Mouse (Mus musculus): Measurements from ENCODE around the gene Pigq. TPM values are rescaled to one million over a fixed set of nuclear protein-coding genes. Genes with fewer than 3 reads are reported as not detected.

The Pigq gene
- polyA plus RNA-seq, 1 experiment: 117 TPM

DNA sequence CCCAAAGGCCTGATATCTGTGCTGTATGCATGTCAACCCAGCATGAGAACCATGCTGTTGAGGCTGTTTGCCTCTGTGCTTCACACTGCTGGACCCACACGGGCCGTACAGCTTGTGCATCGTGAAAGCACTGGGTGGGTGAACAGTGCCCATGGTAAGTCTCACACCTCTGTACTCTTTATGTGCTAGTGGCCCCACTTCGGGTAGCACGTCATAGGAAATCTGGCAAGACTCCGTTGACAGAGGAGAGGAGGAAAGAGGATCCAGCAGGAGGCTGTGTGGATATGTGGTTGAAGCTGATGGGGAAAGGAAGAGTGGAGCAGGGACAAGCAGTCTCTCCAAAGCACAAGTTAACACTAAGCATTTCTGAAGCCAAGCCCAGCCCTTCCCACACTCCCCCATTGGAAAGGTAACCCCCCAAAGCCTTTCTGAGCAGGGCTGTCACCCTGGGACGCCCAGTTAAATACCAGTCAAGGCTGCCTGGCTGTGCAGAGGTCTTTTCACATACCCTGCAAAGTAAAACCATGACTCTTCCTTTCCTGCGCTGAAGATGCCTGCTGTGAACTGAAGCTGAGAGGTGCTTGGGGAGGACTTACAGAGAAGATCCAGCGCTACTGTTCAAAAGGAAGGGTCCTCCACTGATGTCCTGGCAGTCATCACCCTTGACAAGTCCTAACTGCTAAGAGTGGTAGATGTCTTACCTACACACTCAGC is 26.5 kb downstream of the Pigq start:
- DNase-seq (ENCODE audit: low read depth): no peak
- no peak for TF ChIP-seq CTCF (IDR thresholded peaks at IDR 0.05; ENCODE audit: borderline replicate concordance, extremely low read depth, insufficient read depth, insufficient read length)
- no peak for TF ChIP-seq POLR2A (IDR thresholded peaks at IDR 0.05; ENCODE audit: borderline replicate concordance, extremely low read depth, insufficient read depth, insufficient read length, poor library complexity, severe bottlenecking)

GRCm38 (mm10) chr17:25916931-25917647 is 27.6 kb downstream of the Pigq start:
- no peak for TF ChIP-seq CTCF (IDR thresholded peaks at IDR 0.05; ENCODE audit: borderline replicate concordance, extremely low read depth, insufficient read depth, insufficient read length)
- DNase-seq (ENCODE audit: low read depth): no peak

DNA sequence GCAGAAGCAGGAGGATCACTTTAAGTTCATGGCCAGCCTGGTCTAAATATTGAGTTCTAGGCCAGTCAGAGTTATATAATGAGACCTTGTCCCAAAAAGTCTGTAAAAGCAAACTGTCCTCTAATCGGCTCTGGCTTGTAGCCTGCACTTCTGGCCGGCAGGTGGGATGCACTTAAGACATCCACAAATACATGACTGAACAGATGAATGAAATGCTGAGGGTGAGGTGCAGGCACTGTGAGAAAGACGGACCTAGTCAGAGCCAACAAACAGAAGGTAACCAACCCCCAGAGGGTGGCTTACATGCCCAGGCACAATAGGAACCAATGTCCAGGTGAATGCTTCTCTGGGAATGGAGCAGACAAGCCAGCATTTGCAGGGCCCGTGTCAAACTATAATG is 30.4 kb downstream of the Pigq start:
- DNase-seq (ENCODE audit: low read depth): no peak
- TF ChIP-seq POLR2A (IDR thresholded peaks at IDR 0.05; ENCODE audit: borderline replicate concordance, extremely low read depth, insufficient read depth, insufficient read length, poor library complexity, severe bottlenecking): no peak
- no peak for TF ChIP-seq CTCF (IDR thresholded peaks at IDR 0.05; ENCODE audit: borderline replicate concordance, extremely low read depth, insufficient read depth, insufficient read length)

GRCm38 (mm10) chr17:25913877-25914275 is 30.9 kb downstream of the Pigq start:
- no peak for DNase-seq (ENCODE audit: low read depth)

GRCm38 (mm10) chr17:25913186-25913876 is 31.4 kb downstream of the Pigq start:
- no peak for TF ChIP-seq CTCF (IDR thresholded peaks at IDR 0.05; ENCODE audit: borderline replicate concordance, extremely low read depth, insufficient read depth, insufficient read length)
- TF ChIP-seq POLR2A (IDR thresholded peaks at IDR 0.05; ENCODE audit: borderline replicate concordance, extremely low read depth, insufficient read depth, insufficient read length, poor library complexity, severe bottlenecking): no peak
- DNase-seq (ENCODE audit: low read depth): no peak

More at GRCm38 (mm10) chr17:25913877-25914275, 30.9 kb downstream of the Pigq start:
- TF ChIP-seq POLR2A (IDR thresholded peaks at IDR 0.05; ENCODE audit: borderline replicate concordance, extremely low read depth, insufficient read depth, insufficient read length, poor library complexity, severe bottlenecking) (no peak), CTCF (IDR thresholded peaks at IDR 0.05; ENCODE audit: borderline replicate concordance, extremely low read depth, insufficient read depth, insufficient read length) (no peak)

DNA sequence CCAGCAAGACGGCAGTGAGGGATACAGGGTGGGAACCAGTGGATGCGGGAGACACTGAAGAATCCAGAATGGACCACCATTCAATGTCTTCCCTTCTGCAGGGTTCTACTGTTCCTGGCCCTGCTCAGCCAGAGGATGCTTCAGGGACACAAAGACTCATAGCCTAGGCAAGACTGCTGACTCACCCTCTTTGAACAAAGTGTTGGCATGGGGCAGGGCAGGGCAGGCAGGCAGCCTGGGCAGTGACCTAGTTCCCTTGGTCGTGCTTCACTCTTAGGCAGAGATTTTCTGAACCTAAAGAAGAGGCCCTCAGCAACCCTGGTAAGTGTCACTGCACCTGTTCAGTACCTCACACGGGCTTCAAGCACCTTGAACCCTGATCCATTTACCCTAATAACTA is 32.9 kb downstream of the Pigq start:
- DNase-seq (ENCODE audit: low read depth): no peak
- TF ChIP-seq CTCF (IDR thresholded peaks at IDR 0.05; ENCODE audit: borderline replicate concordance, extremely low read depth, insufficient read depth, insufficient read length) (no peak), POLR2A (IDR thresholded peaks at IDR 0.05; ENCODE audit: borderline replicate concordance, extremely low read depth, insufficient read depth, insufficient read length, poor library complexity, severe bottlenecking) (no peak)

DNA sequence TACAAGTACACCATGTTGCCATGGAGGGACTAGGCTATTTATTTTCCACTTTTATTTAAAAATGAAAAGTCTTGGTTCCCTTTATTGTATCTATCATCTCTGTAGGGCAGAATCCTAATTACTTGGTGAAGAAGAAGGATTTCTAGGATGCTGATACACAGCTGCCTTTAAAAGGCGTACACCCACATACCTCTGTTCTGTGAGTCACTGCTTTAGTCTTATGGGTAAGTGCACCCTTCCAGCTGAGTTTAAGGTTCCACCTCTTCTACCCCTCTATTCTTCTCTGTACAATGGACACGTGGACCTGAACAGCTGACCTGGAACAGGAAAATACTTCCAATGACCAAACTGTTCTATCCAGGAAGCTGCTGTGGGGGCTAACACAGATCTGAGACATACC is 37.1 kb downstream of the Pigq start:
- no peak for DNase-seq (ENCODE audit: low read depth)
- TF ChIP-seq CTCF (IDR thresholded peaks at IDR 0.05; ENCODE audit: borderline replicate concordance, extremely low read depth, insufficient read depth, insufficient read length): no peak
- TF ChIP-seq POLR2A (IDR thresholded peaks at IDR 0.05; ENCODE audit: borderline replicate concordance, extremely low read depth, insufficient read depth, insufficient read length, poor library complexity, severe bottlenecking): no peak

- TF ChIP-seq POLR2A (IDR thresholded peaks at IDR 0.05; ENCODE audit: borderline replicate concordance, extremely low read depth, insufficient read depth, insufficient read length, poor library complexity, severe bottlenecking) (no peak), CTCF (IDR thresholded peaks at IDR 0.05; ENCODE audit: borderline replicate concordance, extremely low read depth, insufficient read depth, insufficient read length) (no peak)
- no peak for DNase-seq (ENCODE audit: low read depth)
These were observed 41.7 kb downstream of the Pigq start for GRCm38 (mm10) chr17:25903061-25903460.

GRCm38 (mm10) chr17:25900193-25900592 is 44.5 kb downstream of the Pigq start:
- TF ChIP-seq CTCF (IDR thresholded peaks at IDR 0.05; ENCODE audit: borderline replicate concordance, extremely low read depth, insufficient read depth, insufficient read length) (no peak), POLR2A (IDR thresholded peaks at IDR 0.05; ENCODE audit: borderline replicate concordance, extremely low read depth, insufficient read depth, insufficient read length, poor library complexity, severe bottlenecking) (no peak)
- no peak for DNase-seq (ENCODE audit: low read depth)

DNA sequence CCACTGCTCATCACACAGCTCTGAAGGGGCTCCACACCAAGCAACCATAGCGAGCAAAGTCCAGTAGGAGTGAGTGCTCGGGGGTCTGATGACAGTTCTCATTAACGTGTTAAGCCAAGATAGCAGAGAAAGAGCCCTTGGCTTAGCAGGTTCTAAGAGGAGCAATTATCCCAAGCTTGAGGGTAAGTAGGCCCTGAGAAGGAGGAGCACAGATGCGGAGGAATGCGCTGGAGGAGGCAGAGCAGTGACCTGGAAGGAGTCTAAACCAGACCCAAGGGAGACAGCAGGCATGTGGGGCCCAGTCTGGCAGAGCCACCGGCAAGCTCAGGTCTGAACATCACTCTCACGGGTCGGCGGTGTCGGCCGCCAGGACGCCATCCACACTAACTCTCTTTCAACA is 48.8 kb downstream of the Pigq start:
- DNase-seq (ENCODE audit: low read depth): no peak
- no peak for TF ChIP-seq CTCF (IDR thresholded peaks at IDR 0.05; ENCODE audit: borderline replicate concordance, extremely low read depth, insufficient read depth, insufficient read length)
- TF ChIP-seq POLR2A (IDR thresholded peaks at IDR 0.05; ENCODE audit: borderline replicate concordance, extremely low read depth, insufficient read depth, insufficient read length, poor library complexity, severe bottlenecking): no peak

- TF ChIP-seq POLR2A (IDR thresholded peaks at IDR 0.05; ENCODE audit: borderline replicate concordance, extremely low read depth, insufficient read depth, insufficient read length, poor library complexity, severe bottlenecking) (no peak), CTCF (IDR thresholded peaks at IDR 0.05; ENCODE audit: borderline replicate concordance, extremely low read depth, insufficient read depth, insufficient read length) (no peak)
- DNase-seq (ENCODE audit: low read depth): no peak
These were observed 49.3 kb downstream of the Pigq start for GRCm38 (mm10) chr17:25895415-25895814.
